Mouse (Mus musculus): ENCODE data around the gene Men1. TPM values are rescaled to one million over a fixed set of nuclear protein-coding genes. Genes with fewer than 3 reads are reported as not detected.
A peak's percentile ranks its signal among the peaks of the same experiment; 100 is the strongest.

Gene Men1
- polyA plus RNA-seq, 1 experiment from 2014 or later: 21.4 TPM

DNA sequence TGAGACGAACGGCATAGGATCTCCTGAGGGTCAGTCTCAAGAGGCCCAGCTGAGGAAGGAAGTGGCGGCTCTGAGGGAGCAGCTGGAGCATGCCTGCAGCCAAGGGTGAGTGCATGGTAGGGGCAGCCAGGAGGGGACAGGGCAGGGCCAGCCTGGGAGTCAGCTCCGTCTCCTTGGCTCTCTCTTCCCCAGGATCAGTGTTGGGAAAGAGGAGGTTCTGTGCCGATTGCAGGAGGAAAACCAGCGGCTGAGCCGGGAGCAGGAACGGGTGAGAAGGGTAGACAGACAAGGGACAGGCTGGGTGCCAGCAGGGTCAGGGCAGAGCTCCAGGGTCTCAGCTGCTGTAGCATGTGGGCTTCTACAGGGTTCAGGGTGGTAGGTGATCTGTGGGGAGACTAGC, 20.3 kb upstream of the Men1 start:
- WGBS (ENCODE audit: missing documents): 89% methylated on average over 7 of the region's 8 CpGs
- H3K27ac ChIP-seq: no peak overlapping the region
- no peaks in the 10 kb centered on the region for H3K36me3 ChIP-seq (ENCODE audit: inconsistent target)
- H3K4me3 ChIP-seq (ENCODE audit: inconsistent target): no peak overlapping the region
- no peaks in the 10 kb centered on the region for H3K79me2 ChIP-seq (ENCODE audit: inconsistent target)

DNA sequence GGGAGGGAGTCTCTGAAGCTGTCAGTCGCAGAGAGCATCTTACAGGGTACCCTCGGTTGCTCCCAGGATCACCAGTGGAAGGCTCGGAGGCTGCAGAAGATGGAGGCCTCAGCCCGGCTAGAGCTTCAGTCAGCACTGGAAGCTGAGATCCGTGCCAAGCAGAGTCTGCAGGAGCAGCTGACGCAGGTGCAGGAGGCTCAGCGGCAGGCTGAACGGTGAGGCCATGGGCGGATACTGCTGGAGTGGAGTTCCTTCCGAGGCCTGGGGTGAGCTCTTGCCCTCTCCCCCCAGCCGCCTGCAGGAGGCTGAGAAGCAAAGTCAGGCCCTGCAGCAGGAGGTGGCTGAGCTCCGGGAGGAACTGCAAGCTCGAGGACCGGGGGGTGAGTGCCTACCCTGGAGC, 19.2 kb upstream of the Men1 start:
- 93% methylated on average over 14 of the region's 14 CpGs for WGBS (ENCODE audit: missing documents)
- H3K27ac ChIP-seq: no peak overlapping the region
- H3K4me3 ChIP-seq (ENCODE audit: inconsistent target): no peak overlapping the region
- no peaks in the 10 kb centered on the region for H3K79me2 ChIP-seq (ENCODE audit: inconsistent target)
- H3K36me3 ChIP-seq (ENCODE audit: inconsistent target): no peaks in the 10 kb centered on the region

DNA sequence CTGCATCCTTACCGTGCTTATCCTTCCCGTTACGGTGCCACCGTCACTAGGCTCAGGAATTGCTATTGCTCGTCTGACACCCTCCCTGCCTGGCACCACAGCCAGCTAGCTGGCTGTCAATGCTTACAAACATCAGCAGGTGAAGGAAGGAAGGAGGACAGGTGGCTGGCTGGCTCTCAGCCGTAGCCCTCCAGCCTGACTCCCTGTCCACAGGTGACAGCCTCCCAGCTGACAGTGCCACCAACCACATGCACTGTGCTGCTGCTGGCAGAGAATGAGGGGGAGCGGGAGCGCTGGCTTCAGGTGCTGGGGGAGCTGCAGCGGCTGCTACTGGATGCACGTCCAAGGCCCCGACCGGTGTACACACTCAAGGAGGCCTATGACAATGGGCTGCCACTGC, 16.6 kb upstream of the Men1 start:
- H3K27ac ChIP-seq: no peak overlapping the region
- no peaks in the 10 kb centered on the region for H3K79me2 ChIP-seq (ENCODE audit: inconsistent target)
- no peak overlapping the region for H3K4me3 ChIP-seq (ENCODE audit: inconsistent target)
- WGBS (ENCODE audit: missing documents): 97% methylated on average over 11 of the region's 12 CpGs
- H3K36me3 ChIP-seq (ENCODE audit: inconsistent target): no peaks in the 10 kb centered on the region

DNA sequence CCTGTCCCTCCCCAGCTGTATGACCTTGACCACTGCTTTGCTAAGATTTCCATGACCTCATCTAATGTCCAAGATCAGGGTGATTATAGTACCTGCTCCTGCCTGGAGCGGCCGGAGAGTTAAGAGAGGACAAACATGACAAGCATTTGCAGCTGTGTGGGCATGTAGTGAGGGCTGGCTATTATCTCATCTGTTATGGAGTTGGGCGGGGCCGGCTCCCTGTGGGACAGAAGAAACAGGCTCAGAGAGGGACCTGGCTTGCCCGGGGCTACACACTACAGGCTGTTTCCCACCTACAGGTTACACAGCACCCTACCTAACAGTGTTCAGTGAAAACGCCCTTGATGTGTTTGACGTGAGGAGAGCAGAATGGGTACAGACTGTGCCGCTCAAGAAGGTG, 13.4 kb upstream of the Men1 start:
- Histone ChIP-seq H3K27ac (no peak overlapping the region), H3K4me3 (ENCODE audit: inconsistent target) (no peak overlapping the region)
- WGBS (ENCODE audit: missing documents): 95% methylated on average over 8 of the region's 8 CpGs

DNA sequence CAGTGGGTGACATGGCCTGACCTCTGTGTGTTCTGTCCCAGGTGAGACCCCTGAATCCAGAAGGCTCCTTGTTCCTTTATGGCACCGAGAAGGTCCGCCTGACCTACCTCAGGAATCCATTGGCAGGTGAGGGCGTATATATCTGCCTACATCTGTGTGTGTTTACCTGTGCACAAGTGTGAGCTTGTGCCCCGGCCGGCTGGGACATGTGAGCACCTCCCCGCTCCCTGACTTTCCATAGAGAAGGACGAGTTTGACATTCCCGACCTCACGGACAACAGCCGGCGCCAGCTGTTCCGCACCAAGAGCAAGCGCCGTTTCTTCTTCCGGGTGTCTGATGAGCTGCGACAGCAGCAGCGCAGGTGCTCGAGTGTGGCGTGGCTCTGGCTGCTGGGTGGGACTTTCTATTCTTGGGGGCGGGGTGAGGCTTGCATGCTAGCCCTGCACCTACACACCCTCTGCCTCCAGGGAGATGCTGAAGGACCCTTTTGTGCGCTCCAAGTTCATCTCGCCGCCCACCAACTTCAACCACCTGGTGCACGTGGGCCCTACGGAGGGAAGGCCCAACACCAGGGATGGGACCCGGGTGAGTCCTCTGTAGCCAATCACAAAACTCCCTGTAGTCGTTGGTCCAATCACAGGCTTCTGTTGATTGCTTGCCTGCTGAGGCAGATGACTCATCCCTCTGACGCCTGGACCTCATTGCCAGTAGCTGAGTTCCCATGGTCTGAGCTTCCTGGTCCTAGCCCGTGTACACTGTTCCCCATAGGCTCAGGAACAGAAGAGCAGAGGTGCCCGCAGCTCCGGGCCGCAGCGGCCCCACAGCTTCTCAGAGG, 12.8 kb upstream of the Men1 start:
- WGBS (ENCODE audit: missing documents): 94% methylated on average over 33 of the region's 33 CpGs
- Histone ChIP-seq H3K27ac (no peak overlapping the region), H3K36me3 (ENCODE audit: inconsistent target) (no peaks in the 10 kb centered on the region), H3K4me3 (ENCODE audit: inconsistent target) (no peak overlapping the region), H3K79me2 (ENCODE audit: inconsistent target) (no peaks in the 10 kb centered on the region)

More for the DNA sequence above, 13.4 kb upstream of the Men1 start:
- no peaks in the 10 kb centered on the region for H3K79me2 ChIP-seq (ENCODE audit: inconsistent target)
- no peaks in the 10 kb centered on the region for H3K36me3 ChIP-seq (ENCODE audit: inconsistent target)

DNA sequence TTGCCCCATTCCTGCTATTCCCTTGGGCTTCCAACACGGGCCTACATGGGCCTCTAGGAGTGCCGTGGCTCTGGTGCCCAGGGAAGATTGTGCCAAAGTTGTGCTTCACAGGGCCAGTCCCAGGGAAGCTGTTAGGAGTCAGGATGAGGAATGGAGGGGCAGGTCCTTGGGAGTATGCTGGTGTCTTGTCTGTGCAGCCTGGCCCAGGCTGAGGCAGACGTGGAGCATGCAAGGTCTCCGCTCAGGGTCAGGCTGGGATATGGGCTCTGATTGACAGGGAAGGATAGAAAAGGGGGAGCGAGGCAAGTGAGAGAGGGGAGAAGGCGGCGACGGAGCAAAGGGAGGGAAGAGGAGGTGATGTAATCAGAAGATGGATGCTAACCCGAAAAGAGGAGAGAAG, 10.0 kb upstream of the Men1 start:
- H3K4me3 ChIP-seq (ENCODE audit: inconsistent target): no peak overlapping the region
- WGBS (ENCODE audit: missing documents): 91% methylated on average over 9 of the region's 9 CpGs
- no peaks in the 10 kb centered on the region for H3K36me3 ChIP-seq (ENCODE audit: inconsistent target)
- H3K27ac ChIP-seq: no peak overlapping the region
- H3K79me2 ChIP-seq (ENCODE audit: inconsistent target): no peaks in the 10 kb centered on the region

DNA sequence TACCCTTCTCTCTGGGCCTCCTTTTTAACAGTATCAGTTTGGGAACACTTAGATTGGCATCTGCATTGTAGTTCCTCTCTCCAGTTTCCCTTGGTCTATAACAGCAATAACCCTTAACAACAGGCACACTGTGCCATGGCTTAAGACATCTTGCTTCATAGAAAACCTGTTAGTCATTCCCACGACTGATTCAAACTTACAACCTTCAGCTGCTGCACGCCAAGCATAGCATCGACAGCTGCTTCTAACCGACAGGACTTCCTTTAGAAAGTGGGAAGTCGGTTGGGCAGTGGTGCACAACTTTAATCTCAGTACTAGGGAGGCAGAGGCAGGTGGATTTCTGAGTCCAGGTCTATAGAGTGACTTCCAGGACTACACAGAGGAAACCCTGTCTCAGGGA, 3.6 kb upstream of the Men1 start:
- no peak overlapping the region for H3K27ac ChIP-seq
- no peaks in the 10 kb centered on the region for H3K36me3 ChIP-seq (ENCODE audit: inconsistent target)
- peak overlapping the region; percentile 2; the same call in 1 of the 2 replicates for H3K4me3 ChIP-seq (ENCODE audit: inconsistent target)
- WGBS (ENCODE audit: missing documents): 3% methylated on average over 5 of the region's 5 CpGs
- no peaks in the 10 kb centered on the region for H3K79me2 ChIP-seq (ENCODE audit: inconsistent target)

DNA sequence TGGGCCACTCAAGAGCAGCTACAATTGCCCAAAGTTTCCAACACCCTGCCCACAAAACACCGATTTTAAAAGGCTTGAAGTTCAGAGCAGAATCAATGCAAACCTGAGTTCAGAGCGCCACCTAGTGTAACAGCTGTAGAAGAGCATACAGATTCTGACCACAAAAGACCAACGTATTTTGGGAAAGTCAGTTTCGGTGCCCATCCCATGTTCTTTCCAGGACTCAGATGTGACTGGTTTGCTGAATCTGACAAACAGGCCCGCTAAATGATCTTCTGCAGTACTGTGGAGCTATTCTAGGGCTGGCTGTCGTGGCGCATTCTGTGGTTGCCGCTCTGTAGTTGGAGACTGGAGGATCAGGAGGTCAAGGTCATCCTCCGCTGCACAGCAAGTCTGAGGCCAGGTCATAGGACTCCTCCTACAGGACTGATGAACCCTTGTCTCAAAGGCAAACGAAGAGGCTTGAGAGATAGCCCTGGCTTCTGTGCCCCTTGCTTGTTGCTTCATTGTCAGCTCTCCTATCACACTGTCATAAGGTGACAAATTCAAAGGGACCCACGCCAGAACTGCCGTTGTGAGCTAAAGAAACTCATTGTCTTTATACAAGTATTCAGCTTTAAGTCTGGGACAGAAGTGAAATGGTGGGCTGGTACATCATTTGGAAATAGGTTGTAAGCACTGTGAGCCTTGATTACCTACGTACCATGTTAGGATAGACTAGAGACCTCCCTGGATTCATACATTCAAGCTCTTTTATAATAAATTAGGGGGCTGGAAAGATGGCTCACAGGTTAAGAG, 2.9 kb upstream of the Men1 start:
- WGBS (ENCODE audit: missing documents): 34% methylated on average over 12 of the region's 13 CpGs
- Histone ChIP-seq H3K27ac (no peak overlapping the region), H3K36me3 (ENCODE audit: inconsistent target) (no peaks in the 10 kb centered on the region), H3K79me2 (ENCODE audit: inconsistent target) (no peaks in the 10 kb centered on the region), H3K4me3 (ENCODE audit: inconsistent target) (peak overlapping the region; percentile 2; the same call in 1 of the 2 replicates)

DNA sequence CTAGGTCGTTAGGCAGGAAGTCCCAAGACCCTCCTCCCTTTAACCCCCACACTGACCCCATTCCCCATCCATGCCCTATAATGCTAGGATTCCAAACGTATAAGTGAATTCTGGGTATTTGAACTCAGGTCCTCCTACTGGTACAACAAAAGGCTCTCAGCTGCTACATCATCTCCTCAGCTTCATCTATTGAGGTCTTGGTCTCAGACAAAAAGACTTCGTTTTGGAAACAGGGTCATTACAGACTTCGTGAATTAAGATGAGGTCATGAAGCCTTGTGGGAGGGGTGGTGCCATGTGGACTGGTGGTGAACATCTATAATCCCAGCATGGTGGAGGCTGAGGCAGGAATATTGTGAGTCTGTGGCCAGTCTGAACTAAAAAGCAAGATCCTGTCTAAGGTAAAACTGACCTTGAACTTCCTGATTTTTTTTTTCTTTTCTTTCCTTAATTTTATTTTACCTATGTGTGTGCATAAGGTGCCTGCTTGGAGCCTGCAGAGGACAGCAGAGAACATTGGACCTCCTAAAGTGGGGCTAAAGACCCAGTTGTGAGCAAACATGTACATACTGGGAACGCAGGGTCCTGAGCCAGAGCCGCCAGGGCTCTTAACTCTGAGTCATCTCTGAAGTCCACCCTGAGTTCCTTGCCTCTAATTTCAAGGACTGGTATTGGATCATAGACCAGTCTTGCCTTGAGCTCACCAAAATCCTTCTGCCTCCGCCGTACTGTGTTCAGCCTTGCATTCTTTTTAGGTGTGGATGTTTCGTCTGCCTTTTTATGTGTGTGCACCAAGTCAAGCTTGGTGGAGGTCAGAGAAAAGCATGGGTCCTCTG, 801 bp upstream of the Men1 start:
- H3K27ac ChIP-seq: peak overlapping the region; percentile 69
- 64% methylated on average over 8 of the region's 9 CpGs for WGBS (ENCODE audit: missing documents)
- H3K79me2 ChIP-seq (ENCODE audit: inconsistent target): no peaks in the 10 kb centered on the region
- H3K4me3 ChIP-seq (ENCODE audit: inconsistent target): no peak overlapping the region
- H3K36me3 ChIP-seq (ENCODE audit: inconsistent target): peaks cover 7% of the 10 kb centered on the region; the same call in 1 of the 2 replicates

DNA sequence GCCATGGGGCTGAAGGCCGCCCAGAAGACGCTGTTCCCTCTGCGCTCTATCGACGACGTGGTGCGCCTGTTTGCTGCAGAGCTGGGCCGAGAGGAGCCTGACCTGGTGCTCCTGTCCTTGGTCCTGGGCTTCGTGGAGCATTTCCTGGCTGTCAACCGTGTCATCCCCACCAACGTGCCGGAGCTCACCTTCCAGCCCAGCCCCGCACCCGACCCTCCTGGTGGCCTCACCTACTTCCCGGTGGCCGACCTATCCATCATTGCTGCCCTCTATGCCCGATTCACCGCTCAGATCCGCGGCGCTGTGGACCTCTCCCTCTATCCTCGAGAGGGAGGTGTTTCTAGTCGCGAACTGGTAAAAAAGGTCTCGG, 664 bp downstream of the Men1 start:
- Histone ChIP-seq H3K27ac (no peak overlapping the region), H3K79me2 (ENCODE audit: inconsistent target) (no peaks in the 10 kb centered on the region), H3K36me3 (ENCODE audit: inconsistent target) (peaks cover 7% of the 10 kb centered on the region; the same call in 1 of the 2 replicates), H3K4me3 (ENCODE audit: inconsistent target) (peak overlapping the region; percentile 82)
- 2% methylated on average over 25 of the region's 25 CpGs for WGBS (ENCODE audit: missing documents)

DNA sequence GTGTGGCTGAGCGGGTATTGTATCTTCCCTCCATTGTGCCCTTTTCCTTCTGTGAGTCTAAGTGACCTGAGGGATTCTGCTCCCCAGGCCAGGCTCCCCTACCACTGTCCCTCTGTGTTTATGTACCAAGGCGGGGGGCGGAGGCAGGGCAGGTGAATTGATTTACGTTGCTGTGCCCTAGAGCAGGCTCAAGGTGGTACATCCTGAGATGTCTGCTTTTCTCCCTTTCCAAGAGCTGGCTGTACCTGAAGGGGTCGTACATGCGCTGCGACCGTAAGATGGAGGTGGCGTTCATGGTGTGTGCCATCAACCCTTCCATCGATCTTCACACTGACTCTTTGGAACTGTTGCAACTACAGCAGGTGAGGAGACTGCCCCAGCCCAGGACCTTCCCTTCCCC, 2.1 kb downstream of the Men1 start:
- WGBS (ENCODE audit: missing documents): 93% methylated on average over 10 of the region's 10 CpGs
- no peak overlapping the region for H3K4me3 ChIP-seq (ENCODE audit: inconsistent target)
- no peaks in the 10 kb centered on the region for H3K79me2 ChIP-seq (ENCODE audit: inconsistent target)
- peaks cover 7% of the 10 kb centered on the region; the same call in 1 of the 2 replicates for H3K36me3 ChIP-seq (ENCODE audit: inconsistent target)
- no peak overlapping the region for H3K27ac ChIP-seq

DNA sequence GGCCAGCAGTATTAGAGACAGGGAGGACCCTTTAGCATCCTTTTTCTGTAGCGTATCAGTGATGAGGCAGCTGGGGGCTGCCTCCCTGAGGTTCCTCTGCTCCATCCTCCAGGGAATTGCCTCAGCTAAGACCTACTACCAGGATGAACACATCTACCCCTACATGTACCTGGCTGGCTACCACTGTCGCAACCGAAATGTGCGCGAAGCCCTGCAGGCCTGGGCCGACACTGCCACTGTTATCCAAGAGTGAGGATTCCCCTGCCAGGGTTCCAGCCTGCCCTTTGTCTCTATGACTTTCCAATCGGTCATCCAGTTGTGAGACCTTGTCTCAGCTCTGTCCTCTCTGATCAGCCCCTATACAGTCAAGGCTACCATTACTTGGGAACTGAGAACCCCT, 3.4 kb downstream of the Men1 start:
- Histone ChIP-seq H3K79me2 (ENCODE audit: inconsistent target) (no peaks in the 10 kb centered on the region), H3K4me3 (ENCODE audit: inconsistent target) (no peak overlapping the region), H3K36me3 (ENCODE audit: inconsistent target) (peaks cover 7% of the 10 kb centered on the region; the same call in 1 of the 2 replicates), H3K27ac (no peak overlapping the region)
- WGBS (ENCODE audit: missing documents): 96% methylated on average over 7 of the region's 7 CpGs

DNA sequence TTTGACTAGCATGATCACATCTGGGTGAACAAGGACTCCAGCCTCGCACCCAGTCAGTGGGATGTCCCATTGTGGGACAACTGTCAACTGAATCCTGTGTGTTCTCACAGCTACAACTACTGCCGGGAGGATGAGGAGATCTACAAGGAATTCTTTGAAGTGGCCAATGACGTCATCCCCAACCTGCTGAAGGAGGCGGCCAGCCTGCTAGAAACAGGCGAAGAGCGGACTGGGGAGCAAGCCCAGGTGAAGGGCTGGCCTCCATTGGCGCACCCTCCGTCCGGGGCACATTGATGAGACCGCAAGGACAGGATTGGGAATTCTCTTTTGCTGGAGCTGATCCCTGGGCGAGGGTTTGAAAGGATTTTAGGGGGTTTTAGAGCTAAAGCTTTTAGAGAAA, 3.9 kb downstream of the Men1 start:
- 95% methylated on average over 11 of the region's 11 CpGs for WGBS (ENCODE audit: missing documents)
- Histone ChIP-seq H3K4me3 (ENCODE audit: inconsistent target) (no peak overlapping the region), H3K27ac (no peak overlapping the region), H3K79me2 (ENCODE audit: inconsistent target) (no peaks in the 10 kb centered on the region), H3K36me3 (ENCODE audit: inconsistent target) (peaks cover 7% of the 10 kb centered on the region; the same call in 1 of the 2 replicates)

DNA sequence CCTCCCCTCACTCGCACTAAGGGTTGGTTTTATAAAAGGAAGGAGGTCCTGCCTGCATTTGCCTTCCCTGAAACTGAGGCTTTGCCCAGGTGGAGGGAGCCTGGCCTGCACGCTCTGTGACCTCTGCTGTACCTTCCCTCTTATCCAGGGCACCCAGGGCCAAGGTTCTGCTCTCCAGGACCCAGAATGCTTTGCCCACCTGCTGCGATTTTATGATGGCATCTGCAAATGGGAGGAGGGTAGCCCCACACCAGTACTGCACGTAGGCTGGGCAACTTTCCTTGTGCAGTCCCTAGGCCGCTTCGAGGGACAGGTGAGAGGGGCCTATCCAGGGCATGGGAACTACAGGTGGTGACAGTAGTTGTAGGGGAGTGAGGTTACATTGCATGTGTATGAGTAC, 4.4 kb downstream of the Men1 start:
- Histone ChIP-seq H3K4me3 (ENCODE audit: inconsistent target) (no peak overlapping the region), H3K36me3 (ENCODE audit: inconsistent target) (peaks cover 7% of the 10 kb centered on the region; the same call in 1 of the 2 replicates), H3K79me2 (ENCODE audit: inconsistent target) (no peaks in the 10 kb centered on the region), H3K27ac (no peak overlapping the region)
- WGBS (ENCODE audit: missing documents): 94% methylated on average over 5 of the region's 6 CpGs
